Mouse (Mus musculus) heart, embryonic 14.5 days (tissue): Measurements from ENCODE around the gene Dab2. TPM values are rescaled to one million over a fixed set of nuclear protein-coding genes. Genes with fewer than 3 reads are reported as not detected.

Experiments
- ATAC-seq: fragments of 200-750 bp; cut with Nextera tagmentation; 2 replicates; pipeline ENCODE4 v1.8.0; 2017; ENCODE audit warnings: low read depth, moderate TSS enrichment; ENCODE audit not compliant: insufficient number of reproducible peaks, insufficient read depth, low FRiP score
- H3K27ac ChIP-seq, 2 experiments: fragments of 200-500 bp in 1 of 2; fragments of 300-500 bp in 1 of 2; sonication (generic) in 1 of 2; replicated peaks in 1 of 2; 2 replicates each; pipeline ENCODE4 v1.5.1; 2012 to 2014; ENCODE audit warnings: low read depth in 2 of 2, low read length in 2 of 2, control low read depth in 1 of 2, mild to moderate bottlenecking in 1 of 2, mixed read lengths in 1 of 2; ENCODE audit not compliant: control insufficient read depth in 1 of 2, insufficient read depth in 1 of 2
- H3K27me3 ChIP-seq: fragments of 300-500 bp; sonication (generic); 2 replicates; pipeline ENCODE4 v1.6.1; 2014; ENCODE audit warnings: mild to moderate bottlenecking, low read length, control low read depth; ENCODE audit not compliant: control insufficient read depth, insufficient read depth
- H3K36me3 ChIP-seq: fragments of 300-500 bp; sonication (generic); 2 replicates; pipeline ENCODE4 v1.6.1; 2014; ENCODE audit warnings: mild to moderate bottlenecking, control low read depth, low read length, mixed read lengths; ENCODE audit not compliant: control insufficient read depth, insufficient read depth
- H3K4me1 ChIP-seq, 2 experiments: fragments of 200-500 bp in 1 of 2; fragments of 300-500 bp in 1 of 2; sonication (generic) in 1 of 2; 2 replicates each; pipeline ENCODE4 v1.6.1; 2012 to 2014; ENCODE audit warnings: low read length in 2 of 2, control low read depth in 1 of 2, mixed read lengths in 1 of 2; ENCODE audit not compliant: control insufficient read depth in 2 of 2, insufficient read depth in 2 of 2
- H3K4me2 ChIP-seq: fragments of 300-500 bp; sonication (generic); 2 replicates; pipeline ENCODE4 v1.6.1; 2014; ENCODE audit warnings: mild to moderate bottlenecking, low read length
- H3K4me3 ChIP-seq, 2 experiments: fragments of 200-500 bp in 1 of 2; fragments of 300-500 bp in 1 of 2; sonication (generic) in 1 of 2; 2 replicates each; pipeline ENCODE4 v1.5.1; 2012 to 2014; ENCODE audit warnings: low read length in 2 of 2, mild to moderate bottlenecking in 2 of 2, control low read depth in 1 of 2, low read depth in 1 of 2, moderate library complexity in 1 of 2; ENCODE audit not compliant: control insufficient read depth in 1 of 2, insufficient read depth in 1 of 2
- H3K9ac ChIP-seq: fragments of 300-500 bp; sonication (generic); 2 replicates; pipeline ENCODE4 v1.6.1; 2014; ENCODE audit warnings: mild to moderate bottlenecking, low read length
- H3K9me3 ChIP-seq: fragments of 300-500 bp; sonication (generic); 2 replicates; pipeline ENCODE4 v1.6.1; 2016; ENCODE audit warnings: low read length, control low read depth; ENCODE audit not compliant: control insufficient read depth
- WGBS: fragments of 180-500 bp; shearing (Covaris S2); extraction: QIAGEN DNeasy Blood & Tissue Kit; methylation state at CpG from one replicate; pipeline ENCODE4 v1.1.7; 2014; 5-methylcytosine and 5-hydroxymethylcytosine counted together
- polyA plus RNA-seq: library from polyadenylated mRNA; unstranded; fragments of >200 nt; fragmentation: Nextera tagmentation; extraction: Ambion mirVana; gene quantifications from 2 replicates; pipeline ENCODE4 v1.2.1, GENCODE M21; 2014

Dab2 gene
- polyA plus RNA-seq, 1 experiment from 2014 or later = 36.4 TPM

- Histone ChIP-seq H3K9me3 (no peaks in the 10 kb centered on the region), H3K4me2 (no peak overlapping the region), H3K4me1 (no peaks in the 10 kb centered on the region), H3K4me3 (no peak overlapping the region), H3K27ac (no peak overlapping the region), H3K36me3 (peaks cover 33% of the 10 kb centered on the region), H3K9ac (no peak overlapping the region), H3K27me3 (no peaks in the 10 kb centered on the region)
- 67% methylated on average over 3 of the region's 3 CpGs for WGBS
- ATAC-seq = no peak
These were observed 139.1 kb downstream of the Dab2 start for GRCm38 (mm10) chr15:6438685-6439084.

DNA sequence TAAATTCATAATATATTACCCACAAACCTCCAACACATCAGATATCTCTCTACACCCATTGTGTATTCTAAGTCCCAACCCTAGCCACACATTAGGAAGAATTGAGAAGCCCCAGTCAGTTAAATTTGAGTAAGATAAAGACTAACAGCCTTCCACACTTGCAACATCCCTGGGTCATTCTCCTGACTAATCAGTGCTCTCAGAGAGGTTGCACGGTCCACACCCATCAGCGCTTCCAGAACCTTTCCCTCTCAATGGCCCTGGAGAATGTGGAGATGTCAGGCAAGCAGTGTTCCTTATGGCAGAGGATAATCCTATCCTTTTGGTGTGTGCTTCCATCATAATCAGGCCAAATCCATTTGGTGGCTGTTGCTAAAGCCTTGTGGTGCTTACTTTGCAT is 144.9 kb downstream of the Dab2 start:
- no peak for ATAC-seq
- H3K4me1 ChIP-seq = peaks cover 5 to 6% of the 10 kb centered on the region in 2 experiments; a peak in 3 of 4 replicates
- H3K27ac ChIP-seq = no peak overlapping the region
- no peaks in the 10 kb centered on the region for H3K9me3 ChIP-seq
- no peaks in the 10 kb centered on the region for H3K36me3 ChIP-seq
- no peak overlapping the region for H3K9ac ChIP-seq
- H3K27me3 ChIP-seq = no peaks in the 10 kb centered on the region
- no peak overlapping the region for H3K4me3 ChIP-seq
- 66% methylated on average over 2 of the region's 2 CpGs for WGBS
- H3K4me2 ChIP-seq = no peak overlapping the region

DNA sequence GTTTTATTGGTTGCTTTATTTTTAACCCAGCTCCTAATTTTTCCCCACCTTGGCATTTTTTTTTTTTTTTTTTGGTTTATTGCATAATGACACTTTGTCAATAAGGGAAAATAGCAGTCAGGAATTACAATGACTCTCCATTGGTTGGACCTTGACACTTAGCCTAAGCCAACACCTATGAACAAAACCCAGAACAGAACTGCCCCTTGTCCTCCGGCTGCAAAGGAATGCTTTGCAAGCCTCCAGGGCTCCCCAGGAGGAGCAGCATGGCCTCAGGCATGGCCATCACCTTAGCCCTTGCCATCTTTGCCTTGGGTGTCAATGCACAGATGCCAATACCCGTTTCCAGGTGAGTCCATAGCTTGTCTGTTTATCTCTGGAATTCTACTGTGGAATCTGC is 145.5 kb downstream of the Dab2 start, which contains the start of gene C9:
Gene C9 (plus strand): TSS at position 193 of the 400 bp plus-strand sequence.
- 57% methylated on average over 2 of the region's 2 CpGs for WGBS
- no peak for ATAC-seq

GRCm38 (mm10) chr15:6446181-6446580 is 146.6 kb downstream of the Dab2 start:
- Histone ChIP-seq H3K4me1 (peaks cover 5 to 6% of the 10 kb centered on the region in 2 experiments; a peak in 3 of 4 replicates), H3K36me3 (no peaks in the 10 kb centered on the region), H3K9me3 (no peaks in the 10 kb centered on the region), H3K27ac (no peak overlapping the region), H3K27me3 (no peaks in the 10 kb centered on the region), H3K4me2 (no peak overlapping the region), H3K4me3 (no peak overlapping the region), H3K9ac (no peak overlapping the region)
- no peak for ATAC-seq
- 86% methylated on average over 1 of the region's 1 CpGs for WGBS

More for the DNA sequence above, 145.5 kb downstream of the Dab2 start, which contains the start of gene C9:
- Histone ChIP-seq H3K27ac (no peak within 1 kb of the TSS), H3K9ac (no peak within 1 kb of the TSS), H3K27me3 (no peaks in the 10 kb centered on the region), H3K4me3 (no peak within 1 kb of the TSS), H3K4me1 (peaks cover 5 to 6% of the 10 kb centered on the region in 2 experiments; a peak in 3 of 4 replicates), H3K9me3 (no peaks in the 10 kb centered on the region), H3K4me2 (no peak within 1 kb of the TSS), H3K36me3 (no peaks in the 10 kb centered on the region)

DNA sequence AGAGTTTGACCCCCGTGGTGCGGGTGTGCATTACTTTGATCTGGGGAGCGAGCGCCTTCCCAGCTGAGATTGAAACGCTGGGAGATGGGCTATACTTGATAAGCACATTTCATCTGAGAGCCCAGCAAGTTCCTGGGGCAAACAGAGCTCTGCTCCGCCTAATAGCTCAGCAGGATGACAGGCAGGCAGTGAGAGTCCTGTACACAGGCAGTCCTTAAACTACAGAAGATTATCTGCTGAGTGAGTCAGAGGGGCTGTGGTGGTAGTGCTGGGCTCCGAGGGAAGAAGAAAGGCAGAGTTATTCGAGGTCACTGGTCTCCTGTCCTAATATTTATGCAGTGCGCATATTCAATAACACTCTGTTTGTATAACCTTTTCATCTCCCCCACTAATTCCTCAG is 149.3 kb downstream of the Dab2 start:
- ATAC-seq = no peak

DNA sequence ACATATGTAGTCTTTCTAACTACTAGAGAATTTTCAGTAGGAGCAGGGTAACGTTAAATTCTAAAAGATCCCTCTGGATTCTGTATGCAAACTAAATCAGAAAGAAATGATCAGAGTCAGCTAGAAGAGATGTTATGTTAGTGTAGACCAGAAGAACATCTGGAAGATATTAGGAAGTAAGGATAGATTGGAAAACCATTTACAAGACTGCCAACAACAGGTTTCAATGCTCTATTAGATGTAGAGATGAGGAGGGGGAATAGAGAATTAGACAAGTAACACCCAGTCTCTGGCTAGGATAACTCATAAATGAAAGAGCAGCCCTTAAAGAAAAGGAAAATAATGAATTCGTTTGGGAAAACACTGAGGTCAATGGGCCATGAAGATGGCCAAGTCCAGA is 154.9 kb downstream of the Dab2 start:
- no peaks in the 10 kb centered on the region for H3K27me3 ChIP-seq
- no peaks in the 10 kb centered on the region for H3K4me1 ChIP-seq
- H3K27ac ChIP-seq = no peak overlapping the region
- WGBS = 61% methylated on average over 2 of the region's 2 CpGs
- H3K36me3 ChIP-seq = no peaks in the 10 kb centered on the region
- no peaks in the 10 kb centered on the region for H3K9me3 ChIP-seq
- no peak overlapping the region for H3K4me2 ChIP-seq
- ATAC-seq = no peak
- no peak overlapping the region for H3K4me3 ChIP-seq
- no peak overlapping the region for H3K9ac ChIP-seq

More for the DNA sequence above, 149.3 kb downstream of the Dab2 start:
- H3K36me3 ChIP-seq = no peaks in the 10 kb centered on the region
- H3K9ac ChIP-seq = 0 out of 2 replicates have a peak overlapping the region, but pooled peaks have one; percentile 18
- no peak overlapping the region for H3K4me3 ChIP-seq
- H3K4me1 ChIP-seq = peaks cover 5 to 6% of the 10 kb centered on the region in 2 experiments; a peak in 3 of 4 replicates
- H3K27ac ChIP-seq = no peak overlapping the region
- H3K9me3 ChIP-seq = no peaks in the 10 kb centered on the region
- WGBS = 19% methylated on average over 9 of the region's 9 CpGs
- no peaks in the 10 kb centered on the region for H3K27me3 ChIP-seq
- peak overlapping the region; percentile 37; the same call in 1 of the 2 replicates for H3K4me2 ChIP-seq

- ATAC-seq = no peak
- Histone ChIP-seq H3K4me1 (no peaks in the 10 kb centered on the region), H3K4me3 (no peak overlapping the region), H3K36me3 (no peaks in the 10 kb centered on the region), H3K9ac (no peak overlapping the region), H3K27me3 (no peaks in the 10 kb centered on the region), H3K9me3 (no peaks in the 10 kb centered on the region), H3K4me2 (no peak overlapping the region), H3K27ac (no peak overlapping the region)
- WGBS = 67% methylated on average over 8 of the region's 8 CpGs
These were observed 161.8 kb downstream of the Dab2 start for GRCm38 (mm10) chr15:6461381-6461780.

DNA sequence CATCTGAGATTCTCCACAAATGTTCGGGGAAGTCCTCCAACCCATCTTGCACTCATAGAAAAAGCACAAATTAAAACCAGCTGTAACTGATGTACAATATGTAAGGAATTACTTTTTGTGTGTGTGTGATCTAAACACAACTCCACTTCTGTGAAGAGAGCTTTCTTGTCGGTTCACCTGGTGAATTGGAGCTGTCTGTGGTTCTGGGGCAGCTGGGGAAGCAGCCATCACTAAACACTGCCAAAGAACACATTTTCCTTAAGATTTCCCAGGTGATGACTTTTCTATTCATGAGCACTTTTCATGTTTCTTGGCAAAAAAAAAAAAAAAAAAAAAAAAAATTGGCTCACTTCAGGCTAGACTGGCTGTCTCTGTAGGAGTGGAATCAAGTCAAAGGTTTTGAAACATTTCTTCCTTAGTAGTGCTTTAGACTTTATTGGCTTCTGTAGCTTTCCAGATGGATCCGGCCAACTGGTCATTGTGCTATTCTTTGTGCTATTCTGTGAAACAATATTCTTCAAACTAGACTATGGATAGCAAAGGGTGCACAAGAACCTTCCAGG is 163.9 kb downstream of the Dab2 start:
- H3K4me3 ChIP-seq = no peak overlapping the region
- ATAC-seq = no peak
- no peaks in the 10 kb centered on the region for H3K27me3 ChIP-seq
- H3K9me3 ChIP-seq = no peaks in the 10 kb centered on the region
- H3K27ac ChIP-seq = no peak overlapping the region
- H3K9ac ChIP-seq = no peak overlapping the region
- no peaks in the 10 kb centered on the region for H3K4me1 ChIP-seq
- H3K4me2 ChIP-seq = no peak overlapping the region
- WGBS = 86% methylated on average over 3 of the region's 3 CpGs
- no peaks in the 10 kb centered on the region for H3K36me3 ChIP-seq
